Mouse (Mus musculus): ENCODE results near the gene Map3k11. TPM values are rescaled to one million over a fixed set of nuclear protein-coding genes. Genes with fewer than 3 reads are reported as not detected.

Map3k11 gene
- polyA plus RNA-seq, 1 experiment from 2014 or later, result 35.3 TPM

GRCm38 (mm10) chr19:5653969-5654719 lies 34.4 kb upstream of the Map3k11 start:
- peaks cover 26% of the 10 kb centered on the region for H3K27me3 ChIP-seq (ENCODE audit: low read depth, poor library complexity, severe bottlenecking)
- no peaks in the 10 kb centered on the region for H3K9me3 ChIP-seq (replicated peaks)
- H3K4me1 ChIP-seq, result peaks cover 34% of the 10 kb centered on the region
- H3K27ac ChIP-seq, result peak overlapping the region; percentile 74
- DNase-seq (ENCODE audit: low spot score), result peak; percentile 87
- H3K36me3 ChIP-seq, result peaks cover 85% of the 10 kb centered on the region
- WGBS, result 6% methylated on average over 62 of the region's 62 CpGs
- peak overlapping the region; percentile 60 for H3K4me3 ChIP-seq

- peak overlapping the region; percentile 60 for H3K4me3 ChIP-seq
- WGBS, result 6% methylated on average over 43 of the region's 43 CpGs
- peak; percentile 48 for DNase-seq (ENCODE audit: low spot score)
- peak overlapping the region; percentile 74 for H3K27ac ChIP-seq
- H3K9me3 ChIP-seq (replicated peaks), result no peaks in the 10 kb centered on the region
- H3K36me3 ChIP-seq, result peaks cover 91% of the 10 kb centered on the region
- H3K27me3 ChIP-seq (ENCODE audit: low read depth, poor library complexity, severe bottlenecking), result peaks cover 26% of the 10 kb centered on the region
- peaks cover 29% of the 10 kb centered on the region for H3K4me1 ChIP-seq
Observed at GRCm38 (mm10) chr19:5654720-5655298, 33.7 kb upstream of the Map3k11 start.

GRCm38 (mm10) chr19:5660942-5661751 lies 27.4 kb upstream of the Map3k11 start:
- Histone ChIP-seq H3K4me3 (peak overlapping the region; percentile 60), H3K27ac (peak overlapping the region; percentile 65), H3K27me3 (ENCODE audit: low read depth, poor library complexity, severe bottlenecking) (peaks cover 5% of the 10 kb centered on the region), H3K4me1 (peaks cover 57% of the 10 kb centered on the region), H3K36me3 (peaks cover 65% of the 10 kb centered on the region), H3K9me3 (replicated peaks) (no peaks in the 10 kb centered on the region)
- 83% methylated on average over 16 of the region's 16 CpGs for WGBS
- no peak for DNase-seq (ENCODE audit: low spot score)

DNA sequence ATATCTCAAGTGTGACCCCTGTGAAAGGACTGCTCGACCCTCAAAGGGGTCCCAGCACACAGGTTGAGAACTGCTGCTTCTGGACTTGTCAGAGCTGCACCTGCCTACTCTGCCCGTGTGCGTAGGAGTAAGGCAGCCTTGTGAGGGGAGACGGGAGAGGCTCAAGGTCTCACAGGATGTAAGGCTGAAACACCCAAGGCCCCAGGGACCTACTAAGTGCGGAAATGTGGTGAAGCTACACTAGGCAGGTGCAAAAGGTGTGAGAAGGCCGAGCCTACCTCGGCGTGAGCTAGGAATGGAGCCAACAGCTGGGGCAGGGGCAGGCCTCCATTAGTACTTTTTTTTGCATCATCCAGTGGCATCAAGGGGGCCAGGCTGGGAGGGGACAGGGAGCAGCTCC lies 26.2 kb upstream of the Map3k11 start:
- peaks cover 54% of the 10 kb centered on the region for H3K4me1 ChIP-seq
- 82% methylated on average over 8 of the region's 8 CpGs for WGBS
- no peak for DNase-seq (ENCODE audit: low spot score)
- H3K9me3 ChIP-seq (replicated peaks), result no peaks in the 10 kb centered on the region
- peak overlapping the region; percentile 60 for H3K4me3 ChIP-seq
- H3K36me3 ChIP-seq, result peaks cover 65% of the 10 kb centered on the region
- peak overlapping the region; percentile 86 for H3K27ac ChIP-seq
- H3K27me3 ChIP-seq (ENCODE audit: low read depth, poor library complexity, severe bottlenecking), result no peaks in the 10 kb centered on the region

GRCm38 (mm10) chr19:5662981-5663913 lies 25.3 kb upstream of the Map3k11 start, which contains the start of gene Sipa1:
Gene Sipa1 (minus strand): TSS chr19:5663707.
- H3K36me3 ChIP-seq, result peaks cover 66% of the 10 kb centered on the region
- DNase-seq (ENCODE audit: low spot score), result peak; percentile 91
- no peaks in the 10 kb centered on the region for H3K9me3 ChIP-seq (replicated peaks)
- H3K4me3 ChIP-seq, result peak within 1 kb of the TSS; percentile 60
- WGBS, result under 1% methylated on average over 32 of the region's 32 CpGs
- peaks cover 54% of the 10 kb centered on the region for H3K4me1 ChIP-seq
- no peaks in the 10 kb centered on the region for H3K27me3 ChIP-seq (ENCODE audit: low read depth, poor library complexity, severe bottlenecking)
- peak within 1 kb of the TSS; percentile 86 for H3K27ac ChIP-seq

GRCm38 (mm10) chr19:5664669-5665257 lies 23.8 kb upstream of the Map3k11 start:
- no peaks in the 10 kb centered on the region for H3K9me3 ChIP-seq (replicated peaks)
- no peaks in the 10 kb centered on the region for H3K27me3 ChIP-seq (ENCODE audit: low read depth, poor library complexity, severe bottlenecking)
- WGBS, result 95% methylated on average over 10 of the region's 10 CpGs
- peaks cover 54% of the 10 kb centered on the region for H3K4me1 ChIP-seq
- peaks cover 69% of the 10 kb centered on the region for H3K36me3 ChIP-seq
- 0 out of 2 replicates have a peak overlapping the region, but pooled peaks have one; percentile 21 for H3K27ac ChIP-seq
- no peak for DNase-seq (ENCODE audit: low spot score)
- no peak overlapping the region for H3K4me3 ChIP-seq

- Histone ChIP-seq H3K27me3 (ENCODE audit: low read depth, poor library complexity, severe bottlenecking) (no peaks in the 10 kb centered on the region), H3K27ac (0 out of 2 replicates have a peak overlapping the region, but pooled peaks have one; percentile 21), H3K9me3 (replicated peaks) (no peaks in the 10 kb centered on the region), H3K36me3 (peaks cover 69% of the 10 kb centered on the region), H3K4me3 (0 out of 2 replicates have a peak overlapping the region, but pooled peaks have one; percentile 4), H3K4me1 (peaks cover 49% of the 10 kb centered on the region)
- WGBS, result 85% methylated on average over 15 of the region's 15 CpGs
- no peak for DNase-seq (ENCODE audit: low spot score)
Observed at GRCm38 (mm10) chr19:5665465-5665864, 23.1 kb upstream of the Map3k11 start.

DNA sequence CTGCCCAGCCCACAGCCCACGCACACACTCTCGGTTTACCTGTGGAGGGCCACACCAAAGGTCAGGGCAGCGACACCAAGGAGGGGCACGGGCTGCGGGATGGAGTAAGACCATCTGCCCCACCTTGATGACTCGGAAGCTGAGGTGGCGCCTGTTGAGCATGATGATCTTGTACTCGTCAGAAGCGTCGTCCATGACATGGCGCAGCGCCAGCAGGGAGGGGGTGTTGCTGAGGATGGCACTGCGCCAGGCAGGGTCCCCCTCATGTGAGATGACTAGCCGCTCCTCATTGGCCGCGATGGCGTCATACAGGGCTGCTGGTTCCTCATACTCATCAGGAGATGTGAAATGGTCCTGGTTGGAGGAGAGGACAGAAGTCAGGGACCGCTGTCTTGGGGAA lies 22.2 kb upstream of the Map3k11 start:
- Histone ChIP-seq H3K27me3 (ENCODE audit: low read depth, poor library complexity, severe bottlenecking) (no peaks in the 10 kb centered on the region), H3K4me1 (peaks cover 40% of the 10 kb centered on the region), H3K36me3 (peaks cover 70% of the 10 kb centered on the region), H3K9me3 (replicated peaks) (no peaks in the 10 kb centered on the region), H3K27ac (no peak overlapping the region), H3K4me3 (0 out of 2 replicates have a peak overlapping the region, but pooled peaks have one; percentile 4)
- no peak for DNase-seq (ENCODE audit: low spot score)
- WGBS, result 95% methylated on average over 18 of the region's 18 CpGs

DNA sequence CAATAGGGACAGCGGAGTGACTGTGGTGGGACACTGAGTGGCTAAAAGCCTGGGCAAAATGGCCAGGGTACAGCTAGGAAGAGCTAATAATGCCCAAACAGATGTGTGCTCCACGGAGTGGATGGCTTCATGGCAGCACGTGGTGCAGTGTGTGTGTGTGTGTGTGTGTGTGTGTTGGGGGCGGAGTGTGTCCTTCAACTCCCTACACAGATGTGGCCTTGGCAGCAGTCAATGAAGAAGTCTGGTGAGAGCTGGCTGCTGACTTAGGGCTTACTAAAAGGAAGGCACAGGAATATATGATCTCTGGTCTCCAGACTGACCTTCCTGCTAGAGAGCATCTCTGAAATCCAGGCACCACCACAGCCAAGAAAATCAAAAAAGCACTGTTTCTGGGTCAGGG lies 20.2 kb upstream of the Map3k11 start:
- DNase-seq (ENCODE audit: low spot score), result no peak
- H3K4me3 ChIP-seq, result no peak overlapping the region
- H3K36me3 ChIP-seq, result peaks cover 90% of the 10 kb centered on the region
- 92% methylated on average over 4 of the region's 4 CpGs for WGBS
- H3K4me1 ChIP-seq, result peaks cover 20% of the 10 kb centered on the region
- no peak overlapping the region for H3K27ac ChIP-seq
- H3K9me3 ChIP-seq (replicated peaks), result no peaks in the 10 kb centered on the region
- H3K27me3 ChIP-seq (ENCODE audit: low read depth, poor library complexity, severe bottlenecking), result no peaks in the 10 kb centered on the region

GRCm38 (mm10) chr19:5680432-5680831 lies 8.1 kb upstream of the Map3k11 start:
- DNase-seq (ENCODE audit: low spot score), result no peak
- H3K4me3 ChIP-seq, result no peak overlapping the region
- H3K27ac ChIP-seq, result no peak overlapping the region
- H3K4me1 ChIP-seq, result no peaks in the 10 kb centered on the region
- H3K36me3 ChIP-seq, result peaks cover 97% of the 10 kb centered on the region
- WGBS, result 82% methylated on average over 4 of the region's 4 CpGs
- no peaks in the 10 kb centered on the region for H3K9me3 ChIP-seq (replicated peaks)
- H3K27me3 ChIP-seq (ENCODE audit: low read depth, poor library complexity, severe bottlenecking), result no peaks in the 10 kb centered on the region

- Histone ChIP-seq H3K27ac (no peak overlapping the region), H3K4me1 (peaks cover 18% of the 10 kb centered on the region), H3K36me3 (peaks cover 83% of the 10 kb centered on the region), H3K27me3 (ENCODE audit: low read depth, poor library complexity, severe bottlenecking) (no peaks in the 10 kb centered on the region), H3K4me3 (no peak overlapping the region), H3K9me3 (replicated peaks) (no peaks in the 10 kb centered on the region)
- 91% methylated on average over 12 of the region's 12 CpGs for WGBS
- DNase-seq (ENCODE audit: low spot score), result no peak
Observed at GRCm38 (mm10) chr19:5684236-5684635, 4.3 kb upstream of the Map3k11 start.

GRCm38 (mm10) chr19:5684985-5685384 lies 3.6 kb upstream of the Map3k11 start:
- H3K27me3 ChIP-seq (ENCODE audit: low read depth, poor library complexity, severe bottlenecking), result no peaks in the 10 kb centered on the region
- DNase-seq (ENCODE audit: low spot score), result no peak
- no peak overlapping the region for H3K4me3 ChIP-seq
- peaks cover 77% of the 10 kb centered on the region for H3K36me3 ChIP-seq
- peaks cover 19% of the 10 kb centered on the region for H3K4me1 ChIP-seq
- H3K27ac ChIP-seq, result no peak overlapping the region
- no peaks in the 10 kb centered on the region for H3K9me3 ChIP-seq (replicated peaks)
- 94% methylated on average over 13 of the region's 13 CpGs for WGBS

All from limb, embryonic 10.5 days (tissue).